Mouse (Mus musculus) heart, adult 10 weeks (tissue): ENCODE measurements around the gene Cntf. TPM values are rescaled to one million over a fixed set of nuclear protein-coding genes. Genes with fewer than 3 reads are reported as not detected.

Experiments used
- polyA plus RNA-seq: library from polyadenylated mRNA; stranded (reverse); fragments of 350-450 nt; fragmentation: Illumina TruSeq; extraction: RNeasy Lipid Tissue Mini Kit (QIAGEN cat#74804); gene quantifications from one replicate; pipeline ENCODE4 v1.2.3, GENCODE M21; 2014; ENCODE audit warnings: low read depth, low replicate concordance

The Cntf gene
- 3.9 TPM for polyA plus RNA-seq

GRCm38 (mm10) chr19:12765308-12765707 is at the start of gene Cntf:
TSS of gene Cntf (minus strand) at chr19:12765632.

DNA sequence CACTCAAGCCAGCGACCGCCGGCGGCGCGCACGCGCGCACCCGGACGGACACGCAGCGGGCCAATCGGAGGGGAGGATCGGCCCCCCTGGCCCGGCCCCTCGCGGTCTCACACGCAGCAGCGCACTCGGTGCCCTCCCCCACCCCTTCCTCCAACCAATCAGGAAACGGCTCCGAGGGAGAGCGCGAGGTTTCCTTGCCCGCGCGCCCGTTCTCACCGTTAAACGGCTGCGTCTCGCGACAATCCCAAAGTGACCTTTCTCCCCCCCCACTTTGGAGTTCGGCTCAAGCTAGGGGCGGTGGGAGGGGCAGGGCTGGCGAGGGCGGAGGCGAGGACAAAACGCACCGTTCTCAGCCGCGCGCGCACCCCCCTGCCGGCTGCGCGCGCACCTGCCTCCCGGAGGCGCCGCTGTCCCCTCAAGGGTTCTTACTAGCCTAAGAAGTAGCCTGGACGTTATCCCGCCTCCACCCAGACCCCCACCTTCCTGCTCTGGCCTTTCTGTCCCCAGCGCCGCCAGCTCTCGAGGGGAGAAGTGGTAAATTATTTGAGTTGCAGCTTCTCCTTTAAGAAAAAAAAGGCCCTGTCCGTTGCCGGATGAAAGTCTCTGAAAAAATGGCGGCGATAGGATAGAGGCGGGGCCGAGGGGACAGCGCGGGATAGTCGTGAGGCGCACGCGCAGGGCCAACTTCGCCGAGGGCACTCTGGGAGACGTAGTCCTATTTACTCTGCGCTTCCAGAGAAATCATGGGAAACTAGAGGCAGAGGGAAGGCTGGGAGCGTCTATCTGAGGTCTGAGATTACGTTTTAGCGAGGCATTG is 30.3 kb upstream of the Cntf start, which contains the start of the genes Zfp91 and Lpxn:
Zfp91 (minus strand) TSS at position 616 of the 817 bp plus-strand sequence.
Lpxn (plus strand) TSS at position 683 of the 817 bp plus-strand sequence.

Other genes with a start within 250 kb of the Cntf start
- gene Fam111a, start 219.9 kb downstream of the Cntf start, polyA plus RNA-seq, result 5.0 TPM
- gene Gm4952, start 165.7 kb downstream of the Cntf start, polyA plus RNA-seq, result not detected
- 0.13 TPM for gene Glyat, start 132.3 kb downstream of the Cntf start, polyA plus RNA-seq
- gene Olfr1442, start 95.2 kb downstream of the Cntf start, polyA plus RNA-seq, result not detected
- not detected for gene Olfr1443, start 87.5 kb downstream of the Cntf start, polyA plus RNA-seq
- not detected for gene Keg1, start 69.8 kb downstream of the Cntf start, polyA plus RNA-seq
- 60.2 TPM for gene Zfp91, start 30.5 kb upstream of the Cntf start, polyA plus RNA-seq
- 0.81 TPM for gene Lpxn, start 30.6 kb upstream of the Cntf start, polyA plus RNA-seq
- not detected for gene Gm5244, start 81.0 kb upstream of the Cntf start, polyA plus RNA-seq
- not detected for gene Olfr1444, start 91.7 kb upstream of the Cntf start, polyA plus RNA-seq
- gene Olfr1445, start 118.2 kb upstream of the Cntf start, polyA plus RNA-seq, result not detected
- gene Olfr1446, start 127.9 kb upstream of the Cntf start, polyA plus RNA-seq, result not detected
- gene Olfr1447, start 138.1 kb upstream of the Cntf start, polyA plus RNA-seq, result not detected
- not detected for gene Olfr1448, start 158.8 kb upstream of the Cntf start, polyA plus RNA-seq
- not detected for gene Olfr1449, start 165.2 kb upstream of the Cntf start, polyA plus RNA-seq
- not detected for gene Olfr1450, start 184.6 kb upstream of the Cntf start, polyA plus RNA-seq
- gene Olfr1451, start 229.4 kb upstream of the Cntf start, polyA plus RNA-seq, result not detected